Mouse (Mus musculus) testis, adult 2 months (tissue): Measurements from ENCODE around the gene Zfp362. TPM values are rescaled to one million over a fixed set of nuclear protein-coding genes. Genes with fewer than 3 reads are reported as not detected.

Experiments used
- H3K27ac ChIP-seq: fragments of 200-500 bp; 2 replicates; pipeline ENCODE4 v1.5.1; 2012; ENCODE audit warnings: low read depth, low read length; ENCODE audit not compliant: control insufficient read depth, insufficient read depth
- H3K27me3 ChIP-seq: fragments of 200-500 bp; 2 replicates; pipeline ENCODE4 v1.6.1; 2012; ENCODE audit warnings: mild to moderate bottlenecking, low read length, moderate library complexity; ENCODE audit not compliant: control insufficient read depth, insufficient read depth
- H3K36me3 ChIP-seq: fragments of 200-500 bp; 2 replicates; pipeline ENCODE4 v1.6.1; 2012; ENCODE audit warnings: mild to moderate bottlenecking, low read length; ENCODE audit not compliant: control insufficient read depth, insufficient read depth
- H3K4me1 ChIP-seq: fragments of 200-500 bp; 2 replicates; pipeline ENCODE4 v1.6.1; 2012; ENCODE audit warnings: low read length; ENCODE audit not compliant: control insufficient read depth, insufficient read depth
- H3K4me3 ChIP-seq: fragments of 200-500 bp; 2 replicates; pipeline ENCODE4 v1.5.1; 2012; ENCODE audit warnings: low read depth, mild to moderate bottlenecking, low read length, moderate library complexity, mixed read lengths; ENCODE audit not compliant: control insufficient read depth
- CTCF ChIP-seq: fragments of 200-500 bp; IDR thresholded peaks from 2 replicates; pipeline ENCODE4 v1.5.1; 2012; ENCODE audit warnings: low read depth, mild to moderate bottlenecking, inconsistent platforms, low read length, moderate library complexity; ENCODE audit not compliant: control insufficient read depth, insufficient read depth, insufficient replicate concordance
- POLR2A ChIP-seq: fragments of 200-500 bp; IDR thresholded peaks from 2 replicates; pipeline ENCODE4 v1.6.1; 2012; ENCODE audit warnings: low read depth, mild to moderate bottlenecking, inconsistent platforms, low read length, moderate library complexity; ENCODE audit not compliant: control insufficient read depth
- polyA plus RNA-seq: library from polyadenylated mRNA; depleted of rRNA; stranded (reverse); fragments of >200 nt; gene quantifications from 2 replicates; pipeline ENCODE4 v1.2.3, GENCODE M21; 2012; rRNA removed

Gene Zfp362
- polyA plus RNA-seq, result 16.0 and 16.5 TPM in 2 replicates

- Histone ChIP-seq H3K4me3 (peak within 1 kb of the TSS; percentile 88), H3K27ac (peak within 1 kb of the TSS; percentile 84), H3K4me1 (peaks cover 21% of the 10 kb centered on the region), H3K27me3 (no peaks in the 10 kb centered on the region; the same call in 1 of the 2 replicates), H3K36me3 (no peaks in the 10 kb centered on the region)
- no peak for TF ChIP-seq CTCF
- 0 out of 2 replicates have a peak, but pooled peaks have one; percentile 11 for TF ChIP-seq POLR2A
These were observed at the start of gene Zfp362 for GRCm38 (mm10) chr4:128806043-128806826. Gene Zfp362, minus strand, starts transcription at chr4:128806045.

GRCm38 (mm10) chr4:128855613-128856040, 49.8 kb upstream of the Zfp362 start:
- H3K4me3 ChIP-seq, result no peak overlapping the region
- H3K36me3 ChIP-seq, result no peaks in the 10 kb centered on the region
- H3K27ac ChIP-seq, result no peak overlapping the region
- TF ChIP-seq POLR2A (no peak), CTCF (no peak)
- H3K4me1 ChIP-seq, result no peaks in the 10 kb centered on the region
- no peaks in the 10 kb centered on the region for H3K27me3 ChIP-seq

GRCm38 (mm10) chr4:128853117-128853516, 47.3 kb upstream of the Zfp362 start:
- no peak overlapping the region for H3K4me3 ChIP-seq
- TF ChIP-seq POLR2A, result no peak
- no peak for TF ChIP-seq CTCF

DNA sequence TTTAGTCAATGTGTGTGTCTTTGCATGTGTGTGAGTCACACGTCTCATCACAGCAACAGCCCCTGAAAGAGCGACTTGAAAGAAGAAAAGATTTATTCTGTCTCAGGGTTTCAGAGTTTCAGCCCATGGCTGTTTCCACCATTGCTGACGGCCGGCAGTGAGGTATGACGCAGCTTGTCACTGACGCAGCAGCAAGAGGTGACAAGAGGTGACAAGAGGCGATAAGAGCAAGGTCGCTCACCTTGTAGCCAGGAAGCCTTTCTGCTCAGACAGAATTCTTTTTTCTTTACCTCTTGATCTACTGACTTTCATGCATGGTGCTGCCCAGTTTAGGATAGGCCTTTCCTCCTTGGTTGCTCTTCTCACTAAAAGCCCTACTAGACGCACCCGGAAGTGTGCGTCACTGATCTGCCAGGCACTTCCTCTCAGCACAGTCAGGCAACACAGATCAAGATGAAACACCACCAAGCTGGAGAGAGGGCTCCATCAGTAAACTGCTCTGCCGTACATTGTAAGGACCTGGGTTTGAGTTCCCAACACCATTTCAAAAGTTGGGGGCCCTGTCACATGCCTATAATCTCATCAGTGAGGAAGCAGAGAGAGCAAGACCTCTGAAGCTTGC, 46.5 kb upstream of the Zfp362 start:
- TF ChIP-seq POLR2A (no peak), CTCF (no peak)
- Histone ChIP-seq H3K4me3 (no peak overlapping the region), H3K27me3 (no peaks in the 10 kb centered on the region)

More at GRCm38 (mm10) chr4:128853117-128853516, 47.3 kb upstream of the Zfp362 start:
- Histone ChIP-seq H3K36me3 (no peaks in the 10 kb centered on the region), H3K27me3 (no peaks in the 10 kb centered on the region), H3K4me1 (no peaks in the 10 kb centered on the region), H3K27ac (no peak overlapping the region)

DNA sequence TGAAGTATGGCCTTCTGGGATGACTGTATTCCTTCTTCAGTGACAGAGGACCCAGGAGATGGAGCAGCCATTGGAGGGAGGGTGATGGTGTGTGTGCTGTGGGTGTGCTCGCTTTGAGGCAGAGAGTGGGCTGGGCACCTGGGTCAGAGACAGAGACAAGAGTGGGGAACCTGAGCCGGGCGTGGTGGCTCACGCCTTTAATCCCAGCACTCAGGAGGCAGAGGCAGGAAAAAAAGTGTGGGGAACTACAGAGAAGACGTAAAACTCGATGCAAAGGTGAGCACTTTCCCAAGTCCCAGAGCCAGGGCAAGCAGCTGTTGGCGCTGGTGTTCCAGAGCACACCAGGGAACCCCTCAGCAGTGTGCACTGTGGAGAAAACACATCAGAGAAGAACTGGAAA, 43.8 kb upstream of the Zfp362 start:
- Histone ChIP-seq H3K4me1 (no peaks in the 10 kb centered on the region), H3K4me3 (no peak overlapping the region), H3K27me3 (no peaks in the 10 kb centered on the region), H3K27ac (no peak overlapping the region), H3K36me3 (no peaks in the 10 kb centered on the region)
- TF ChIP-seq CTCF (no peak), POLR2A (no peak)

More for the DNA sequence above, 46.5 kb upstream of the Zfp362 start:
- Histone ChIP-seq H3K4me1 (no peaks in the 10 kb centered on the region), H3K36me3 (no peaks in the 10 kb centered on the region), H3K27ac (no peak overlapping the region)

DNA sequence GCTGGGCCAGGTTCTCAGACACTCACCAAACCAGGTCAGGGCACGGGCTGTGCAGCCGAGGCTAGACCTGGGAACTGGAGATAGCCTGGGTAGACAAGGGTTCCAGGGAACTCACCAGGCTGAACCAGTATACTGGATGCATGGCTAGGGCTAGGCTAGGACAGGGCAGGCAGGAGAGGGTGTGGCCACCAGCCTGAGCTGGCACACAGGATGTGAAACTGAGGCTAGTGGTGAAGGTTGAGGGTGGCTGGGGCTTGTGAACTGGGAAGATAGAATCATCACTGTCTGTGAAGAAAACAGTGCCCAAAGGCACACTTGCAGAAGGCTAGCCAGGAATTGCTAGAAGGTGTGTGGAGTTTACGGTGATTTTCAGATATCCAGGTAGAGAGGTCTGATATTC, 43.1 kb upstream of the Zfp362 start:
- H3K4me3 ChIP-seq, result no peak overlapping the region
- no peak for TF ChIP-seq POLR2A
- TF ChIP-seq CTCF, result no peak
- no peaks in the 10 kb centered on the region for H3K36me3 ChIP-seq
- no peaks in the 10 kb centered on the region for H3K4me1 ChIP-seq
- H3K27me3 ChIP-seq, result no peaks in the 10 kb centered on the region
- no peak overlapping the region for H3K27ac ChIP-seq

- Histone ChIP-seq H3K27me3 (no peaks in the 10 kb centered on the region), H3K36me3 (no peaks in the 10 kb centered on the region), H3K4me1 (no peaks in the 10 kb centered on the region), H3K27ac (no peak overlapping the region), H3K4me3 (no peak overlapping the region)
- TF ChIP-seq POLR2A, result no peak
- no peak for TF ChIP-seq CTCF
These were observed 39.6 kb upstream of the Zfp362 start for GRCm38 (mm10) chr4:128845367-128845973.
